Mouse (Mus musculus) induced T-regulatory cell, adult 2 months (primary cell): ENCODE results near the gene U2af2.
A peak's percentile ranks its signal among the peaks of the same experiment; 100 is the strongest.

Experiments used
- DNase-seq: peaks from one replicate; pipeline ENCODE4 v3.0.0-alpha.2; 2012; ENCODE audit warnings: low read depth

The U2af2 gene

DNA sequence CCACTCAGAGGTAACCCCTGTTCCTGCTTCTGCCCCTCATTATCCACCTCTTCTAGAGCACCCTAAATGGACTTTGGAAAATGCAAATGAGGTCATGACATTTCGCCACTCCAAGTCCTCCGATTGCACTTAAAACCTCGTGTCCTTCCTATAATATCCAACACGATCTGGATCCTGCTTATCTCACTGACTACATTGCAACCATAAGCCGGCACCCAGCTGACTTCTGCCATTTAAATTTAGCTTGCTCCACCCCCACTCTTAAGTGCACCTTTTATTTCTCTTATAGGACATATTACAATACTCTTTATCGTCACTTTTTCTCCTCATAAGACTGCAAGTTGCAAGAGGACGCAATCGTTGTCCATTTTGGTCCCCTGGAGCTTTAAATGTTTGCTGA, 24.5 kb upstream of the U2af2 start:
- DNase-seq = no peak

DNA sequence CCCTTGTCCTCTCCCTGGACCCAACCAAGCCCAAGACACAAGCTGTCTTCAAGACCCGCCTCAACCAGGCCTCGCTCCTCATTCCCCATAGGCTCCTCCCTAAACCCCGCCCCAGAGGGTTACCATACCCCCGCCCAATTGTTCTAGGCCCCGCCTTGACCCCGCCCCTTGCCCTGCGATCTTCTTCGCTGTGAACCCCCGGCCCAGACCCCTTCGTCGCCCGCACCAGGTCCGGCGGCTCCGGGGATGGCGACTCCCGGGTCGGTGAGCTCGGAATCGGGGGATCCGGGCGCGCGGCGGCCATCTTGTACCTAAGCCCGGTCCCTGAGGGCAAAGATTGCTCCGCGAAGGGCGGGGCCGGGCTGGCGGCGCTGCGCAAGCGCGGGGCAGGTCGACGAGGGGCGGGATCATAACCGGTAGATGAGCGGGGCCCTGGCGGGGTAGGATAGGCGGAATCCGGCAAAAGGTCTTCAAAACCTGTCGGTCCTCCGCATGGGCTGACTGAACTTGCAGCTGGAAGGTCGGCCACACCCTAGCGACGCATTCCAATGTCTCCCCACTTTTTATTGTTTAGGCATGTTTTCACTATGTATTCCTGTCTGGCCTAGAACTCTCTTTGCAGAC, 23.7 kb upstream of the U2af2 start, which contains the start of gene Zfp784:
Gene Zfp784, minus strand, starts transcription at position 338 of the 624 bp plus-strand sequence.
- peak; percentile 96 for DNase-seq

DNA sequence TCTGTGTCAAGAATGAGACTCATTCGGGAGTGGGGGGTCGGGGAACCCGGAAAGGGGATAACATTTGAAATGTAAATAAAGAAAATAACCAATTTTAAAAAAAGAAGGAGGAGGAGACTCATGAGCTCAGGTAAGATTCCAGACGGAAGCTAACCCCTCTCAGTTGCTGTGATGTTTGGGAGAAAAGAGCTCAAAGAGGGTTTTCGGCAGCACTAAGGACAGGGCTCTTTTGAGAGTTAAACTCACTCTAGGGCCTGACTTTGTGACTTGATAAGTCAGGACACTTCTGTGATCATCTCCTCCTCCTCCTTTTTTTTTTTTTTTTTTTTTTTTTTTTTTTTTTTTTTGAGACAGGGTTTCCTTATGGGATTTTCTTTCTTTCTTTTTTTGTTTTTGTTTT, 23.0 kb upstream of the U2af2 start:
- no peak for DNase-seq

DNA sequence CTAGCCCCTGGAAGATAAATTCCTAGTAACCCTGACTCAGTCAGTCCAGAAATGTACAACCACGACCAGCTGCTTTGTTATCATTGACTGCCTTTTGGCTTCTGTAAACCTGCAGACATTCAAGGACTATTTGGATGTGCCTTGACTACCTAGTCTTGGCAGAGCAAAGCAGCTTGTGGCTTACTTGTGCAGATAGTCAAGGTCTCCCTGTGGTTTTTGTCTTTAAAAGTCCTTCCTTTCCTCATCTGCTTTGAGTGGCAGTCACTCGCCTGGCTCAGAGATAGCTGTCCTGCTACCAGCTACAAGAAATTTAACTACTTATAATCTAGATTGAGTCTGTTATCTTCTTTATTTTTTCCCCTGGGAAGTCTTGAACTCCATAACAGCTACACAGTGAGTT, 17.0 kb upstream of the U2af2 start:
- no peak for DNase-seq

DNA sequence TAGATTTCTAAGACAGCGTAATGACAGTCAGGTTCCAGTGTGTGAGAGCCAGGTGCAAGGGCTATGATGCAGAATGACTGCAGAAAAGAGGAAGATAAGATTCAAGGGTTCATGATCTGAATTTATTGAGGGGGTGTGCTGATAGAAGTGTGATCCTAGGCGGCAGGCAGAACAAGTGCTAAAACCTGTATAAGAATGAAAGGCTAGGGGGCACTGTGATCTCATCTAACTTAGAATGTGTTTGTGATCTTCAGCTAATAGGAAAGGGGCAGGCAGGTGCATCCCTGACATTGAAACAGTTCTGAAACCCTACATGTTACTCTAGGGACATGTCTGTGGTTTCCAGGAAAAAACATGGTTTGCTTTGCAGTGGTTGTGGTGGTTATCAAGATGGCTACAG, 15.8 kb upstream of the U2af2 start:
- DNase-seq = no peak

DNA sequence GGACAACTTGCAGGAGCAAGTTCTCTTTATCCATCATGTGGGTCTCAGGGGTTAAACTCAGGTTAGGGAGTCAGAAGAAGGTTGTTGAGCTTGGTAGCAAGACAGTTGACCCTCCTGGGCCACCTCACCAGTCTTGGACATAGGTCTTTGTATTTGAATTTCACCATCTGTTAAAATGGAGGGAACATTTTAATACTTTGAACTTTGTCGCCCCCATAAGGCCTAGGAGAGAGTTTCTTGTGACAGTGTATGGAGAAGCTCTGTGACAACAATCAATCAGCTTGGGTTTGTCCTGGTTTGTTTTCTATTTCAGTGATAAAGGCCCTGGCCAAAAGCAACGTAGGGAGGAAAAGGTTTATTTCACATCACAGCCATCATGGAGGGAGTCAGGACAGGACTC, 14.6 kb upstream of the U2af2 start:
- DNase-seq = peak; percentile 78

GRCm38 (mm10) chr7:5051193-5052192, 10.4 kb upstream of the U2af2 start, which contains the start of gene Zfp580:
TSS of gene Zfp580 (plus strand) at chr7:5051538.
- DNase-seq = peak; percentile 82

GRCm38 (mm10) chr7:5052438-5052837, 9.5 kb upstream of the U2af2 start:
- peak; percentile 48 for DNase-seq

GRCm38 (mm10) chr7:5052931-5053343, 9.0 kb upstream of the U2af2 start:
- DNase-seq = no peak

DNA sequence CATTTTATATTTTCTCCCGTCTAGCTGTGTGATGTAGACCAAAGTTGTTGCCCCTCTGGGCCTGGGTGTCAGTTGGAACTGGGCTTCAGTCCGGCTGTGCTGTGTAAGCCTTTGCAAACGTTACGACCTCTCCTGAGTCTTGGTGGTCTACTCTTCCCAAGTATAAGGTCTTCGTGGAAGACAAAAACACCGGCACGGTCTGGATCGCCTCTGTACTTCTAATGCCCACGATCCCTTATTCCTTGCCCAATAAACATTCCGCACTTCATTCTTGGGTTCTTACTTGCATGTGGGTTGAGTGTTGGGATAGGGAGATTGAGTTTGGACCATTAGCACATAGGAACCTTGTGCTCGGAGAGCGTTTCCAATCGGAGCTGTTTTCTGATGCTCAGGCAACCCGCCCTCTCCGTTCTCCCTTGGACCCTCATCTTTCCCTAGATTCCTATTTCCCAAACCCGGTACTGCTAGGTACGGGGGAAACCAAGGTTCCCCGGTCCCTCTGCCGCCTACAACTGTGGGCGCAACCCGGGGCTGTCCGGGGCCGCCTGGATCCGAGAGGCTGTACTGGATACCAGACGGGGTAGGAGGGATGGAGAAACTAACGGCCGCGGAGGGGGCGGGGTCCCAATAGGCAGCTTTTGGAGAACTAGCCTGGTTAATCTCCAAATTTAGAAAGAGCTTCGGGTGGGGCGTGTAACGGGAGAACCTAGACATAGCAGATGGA, 8.3 kb upstream of the U2af2 start:
- no peak for DNase-seq

- DNase-seq = no peak
Measured at GRCm38 (mm10) chr7:5056651-5057263, 5.2 kb upstream of the U2af2 start.

DNA sequence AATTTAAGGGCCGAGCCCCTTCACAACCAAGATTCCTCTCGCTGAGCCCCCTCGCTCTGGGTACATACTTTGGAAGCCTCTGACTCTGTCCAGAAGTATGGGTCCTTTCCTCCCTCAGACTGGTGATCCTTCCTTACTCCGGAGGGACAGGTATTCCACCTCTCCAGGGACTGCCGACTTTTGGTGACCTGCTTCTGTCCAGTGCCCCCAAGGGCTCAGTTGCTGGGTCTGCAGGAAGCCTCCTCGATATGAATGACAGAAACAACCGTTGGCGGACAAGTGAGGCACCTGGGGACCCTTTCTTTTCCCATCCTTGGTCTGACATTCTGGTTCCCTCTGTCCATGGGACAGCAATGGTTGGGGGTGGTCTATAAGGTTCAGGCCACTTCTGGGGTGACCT, 4.6 kb upstream of the U2af2 start:
- no peak for DNase-seq

- DNase-seq = peak; percentile 40
Measured at GRCm38 (mm10) chr7:5057804-5058203, 4.1 kb upstream of the U2af2 start.

GRCm38 (mm10) chr7:5058631-5059030, 3.3 kb upstream of the U2af2 start:
- DNase-seq = no peak

DNA sequence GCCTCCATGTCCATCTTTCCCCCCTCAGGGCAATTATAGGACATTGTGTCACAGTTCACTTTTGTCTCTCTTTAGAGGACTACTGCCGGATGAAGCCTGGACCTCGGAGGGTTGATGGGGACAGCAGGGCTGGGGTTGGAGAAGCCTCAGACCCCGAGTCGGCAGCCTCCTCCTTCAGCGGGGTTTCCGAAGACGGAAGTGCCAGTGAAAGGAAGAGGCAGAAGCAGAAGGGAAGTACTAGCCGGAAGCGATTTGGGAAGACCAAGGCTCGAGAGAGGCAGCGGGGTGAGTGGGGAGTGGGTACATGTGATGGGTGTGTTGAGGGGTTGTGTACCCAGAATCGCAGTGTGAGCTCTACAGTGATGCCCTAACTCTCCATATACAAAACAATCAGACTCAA, 2.5 kb upstream of the U2af2 start:
- DNase-seq = no peak

DNA sequence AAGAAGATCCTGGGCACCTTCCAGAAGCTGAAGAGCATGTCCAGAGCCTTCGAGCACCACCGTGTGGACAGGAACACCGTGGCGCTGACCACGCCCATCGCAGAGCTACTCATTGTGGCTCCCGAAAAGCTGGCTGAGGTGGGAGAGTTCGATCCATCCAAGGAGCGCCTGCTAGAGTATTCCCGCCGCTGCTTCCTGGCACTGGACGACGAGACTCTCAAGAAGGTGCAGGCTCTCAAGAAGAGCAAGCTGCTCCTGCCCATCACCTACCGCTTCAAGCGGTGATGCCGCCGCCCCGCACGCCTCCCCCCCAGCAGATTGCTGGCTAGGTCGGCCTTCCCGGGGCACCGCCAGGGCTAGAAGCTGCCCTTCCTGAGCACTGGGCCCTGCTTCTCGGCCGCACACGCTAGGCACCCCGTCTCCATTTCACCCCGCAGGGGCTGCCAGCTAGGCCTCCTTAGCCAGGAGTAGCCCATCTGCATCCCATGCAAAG, 1.7 kb upstream of the U2af2 start:
- DNase-seq = peak; percentile 86

DNA sequence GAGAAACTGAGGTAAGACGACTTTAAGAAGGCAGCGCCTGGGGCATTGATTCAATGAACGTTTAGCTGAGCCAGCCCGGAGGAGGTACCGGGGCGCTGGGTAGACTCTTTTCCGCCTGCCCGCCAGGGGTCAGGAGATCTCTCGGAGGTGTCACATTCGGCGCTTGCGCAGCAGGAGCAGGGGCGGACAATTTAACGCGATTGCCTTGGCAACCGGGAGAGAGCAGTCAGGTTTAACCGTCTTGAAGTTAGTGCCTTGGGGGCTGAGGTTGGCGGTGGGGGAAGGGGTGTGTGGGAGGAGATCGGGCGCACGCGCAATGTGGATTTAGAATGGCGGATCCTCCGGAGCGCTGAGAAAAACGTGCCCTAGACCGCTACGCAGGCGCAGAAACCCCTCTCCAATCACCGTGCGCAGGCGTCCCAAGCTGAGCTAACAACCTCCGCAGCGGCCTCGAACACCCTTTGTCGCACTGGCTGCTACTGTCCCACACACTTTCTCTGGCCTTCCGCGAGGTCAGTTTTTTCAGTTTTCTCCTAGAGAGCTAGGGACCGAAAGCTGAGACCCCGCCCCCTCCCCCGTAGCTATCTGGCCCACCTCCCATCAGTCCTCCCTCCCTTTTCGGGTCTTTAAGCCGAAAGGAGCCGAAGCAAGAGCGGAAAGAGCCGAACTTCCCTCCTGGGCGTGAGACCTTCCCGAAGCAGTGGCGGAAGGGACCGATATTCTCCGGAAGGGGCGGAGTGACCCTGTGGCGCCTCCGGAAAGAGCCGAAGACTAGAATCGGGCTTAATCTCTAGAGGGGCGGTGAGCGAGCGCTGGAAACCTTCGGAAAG, 784 bp upstream of the U2af2 start:
- peak; percentile 99 for DNase-seq

DNA sequence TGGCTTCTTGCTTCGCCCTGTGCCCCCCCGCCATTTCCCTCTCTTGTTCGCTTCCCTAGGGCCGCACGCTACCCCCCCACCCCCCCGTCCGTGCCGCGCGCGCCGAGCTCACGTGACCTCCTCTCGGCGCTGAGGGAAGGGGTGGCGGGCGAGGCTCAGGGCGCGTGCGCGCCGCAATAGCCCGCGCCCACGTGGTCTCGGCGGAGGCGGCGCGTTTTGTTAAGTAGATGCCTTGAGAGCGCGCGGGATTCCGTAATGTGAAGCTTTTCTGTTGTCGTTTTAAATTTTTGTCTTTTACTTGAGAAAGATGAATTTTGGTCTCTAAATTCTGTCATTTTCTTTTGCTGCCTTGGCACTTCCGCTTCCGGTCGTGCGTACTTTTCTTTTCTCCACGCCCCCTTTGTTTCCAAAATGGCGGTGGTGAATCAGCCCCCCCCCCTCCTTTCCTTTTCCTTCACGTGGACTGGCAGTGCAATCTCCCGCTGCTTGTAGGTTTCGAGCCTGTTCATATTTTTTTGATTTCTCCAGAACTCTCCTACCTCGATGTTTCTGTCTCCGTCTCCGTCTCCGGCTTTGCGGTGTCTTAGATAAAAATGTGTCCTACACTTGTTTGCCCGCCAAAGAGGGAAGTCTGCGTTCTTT, 538 bp downstream of the U2af2 start:
- DNase-seq = peak; percentile 96

DNA sequence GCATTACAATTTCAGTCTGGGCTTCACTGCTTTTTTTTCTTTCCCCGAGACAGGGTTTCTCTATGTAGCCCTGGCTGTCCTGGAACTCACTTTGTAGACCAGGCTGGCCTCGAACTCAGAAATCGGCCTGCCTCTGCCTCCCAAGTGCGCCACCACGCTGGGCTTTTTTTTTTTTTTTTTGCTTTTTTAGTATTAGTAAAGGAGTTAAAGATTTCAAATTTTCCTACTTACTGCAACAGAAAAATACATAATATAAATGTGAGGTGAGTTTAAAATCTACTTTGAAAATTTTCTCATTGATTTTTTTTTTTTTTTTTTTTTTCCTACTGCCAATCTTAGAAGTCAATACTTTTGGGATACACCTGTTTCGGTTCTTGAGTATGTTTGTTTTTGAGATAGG, 2.9 kb downstream of the U2af2 start:
- no peak for DNase-seq

GRCm38 (mm10) chr7:5073586-5073985, 11.6 kb downstream of the U2af2 start:
- no peak for DNase-seq
